13 mouse cellular contexts compared by ENCODE assay signal in the genomic region with DNA sequence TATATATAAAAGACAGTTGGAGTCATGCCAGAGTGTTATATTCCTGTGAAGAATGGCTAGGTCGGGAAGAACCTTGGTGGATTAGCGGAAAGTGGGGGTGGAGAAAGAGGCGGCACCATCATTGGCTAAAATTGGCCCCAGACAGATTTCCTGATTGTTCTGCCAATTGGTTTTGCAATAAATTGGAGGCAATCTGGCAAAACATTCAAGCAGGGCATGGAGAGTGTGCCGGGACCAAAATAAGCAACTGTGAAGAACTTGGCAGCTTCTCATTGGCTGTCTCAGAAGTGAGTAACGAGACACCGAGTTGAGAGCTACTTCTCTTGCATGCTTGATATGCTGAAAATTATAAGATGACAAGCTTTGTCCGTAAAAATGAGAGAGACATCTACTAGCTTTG. TPM values are rescaled to one million over a fixed set of nuclear protein-coding genes. Genes with fewer than 3 reads are reported as not detected.
DNase-seq lines count a peak whose midpoint lies in the region; ATAC-seq lines count a peak whose summit lies in the region.
"Had no signal": no experiment of that assay in that cellular context is flagged by ENCODE, and none has a peak within 500 bp of the region (broad histone marks: within the 10 kb centered on the region; RNA-seq: fewer than 3 reads in every experiment).

No protein-coding gene starts in this region.

- DNase-seq in gastrocnemius, postnatal 25 days, result peak; percentile 11
- no peak for DNase-seq in gastrocnemius, postnatal 10 days
- DNase-seq in adipocyte (ENCODE audit: low spot score), result peak; percentile 70
- DNase-seq in brain, adult 2 months (ENCODE audit: low read depth, low spot score), result peak; percentile 52
- DNase-seq in left cerebral cortex, postnatal 25 days (ENCODE audit: low spot score in 2 of 2), result peak; percentile 6 to 62
- DNase-seq in urinary bladder, adult 2 months (ENCODE audit: low spot score), result no peak
- no peak for DNase-seq in midbrain, embryonic 11.5 days (ENCODE audit: low spot score, missing footprints)
- DNase-seq: heart, postnatal 36 days; spleen, adult 18-20 months; thymus, postnatal 4 days had no signal

- H3K36me3 ChIP-seq in midbrain, embryonic 11.5 days (ENCODE audit: control insufficient read depth, insufficient read depth, low read length), result no peaks in the 10 kb centered on the region
- H3K36me3 ChIP-seq: limb, embryonic 13.5 days had no signal

- no peak overlapping the region for H3K4me3 ChIP-seq in midbrain, embryonic 11.5 days (ENCODE audit: low read depth, low read length)
- H3K4me3 ChIP-seq: limb, embryonic 13.5 days had no signal

- no peak for ATAC-seq in midbrain, embryonic 11.5 days (ENCODE audit: low FRiP score)
- ATAC-seq: activated CD4-positive, CD25-positive, alpha-beta regulatory T cell, adult 4 months had no signal

- H3K4me1 ChIP-seq in midbrain, embryonic 11.5 days (ENCODE audit: control insufficient read depth, insufficient read depth, low read length), result peaks cover 5% of the 10 kb centered on the region

- WGBS in midbrain, embryonic 11.5 days, result 89% methylated on average over 7 of the region's 7 CpGs

- no peak overlapping the region for H3K27ac ChIP-seq in midbrain, embryonic 11.5 days (ENCODE audit: low read depth, low read length)
- H3K27ac ChIP-seq: limb, embryonic 13.5 days had no signal

- H3K27me3 ChIP-seq in midbrain, embryonic 11.5 days (ENCODE audit: control insufficient read depth, insufficient read depth, low read length), result no peaks in the 10 kb centered on the region

- intact Hi-C loops in left cerebral cortex, postnatal 25 days (cut with DNase I), result no loop called here

- H3K4me2 ChIP-seq in midbrain, embryonic 11.5 days, result no peak overlapping the region
- H3K4me2 ChIP-seq: limb, embryonic 13.5 days had no signal

- no peaks in the 10 kb centered on the region for H3K9me3 ChIP-seq in midbrain, embryonic 11.5 days (ENCODE audit: control insufficient read depth, low read length)
- H3K9me3 ChIP-seq: limb, embryonic 13.5 days had no signal

- no peak overlapping the region for H3K9ac ChIP-seq in midbrain, embryonic 11.5 days (ENCODE audit: low read length)
- H3K9ac ChIP-seq: limb, embryonic 13.5 days had no signal

RNA-seq across cellular contexts. Expression of gene Sox9, which starts 49.6 kb away (rescaled TPM):
- 1 to 10 TPM; 1.4 to 2.3 TPM for total RNA-seq in gastrocnemius, postnatal 25 days (2021)
- 1 to 10 TPM; 2.1 to 2.7 TPM for total RNA-seq in gastrocnemius, postnatal 10 days (2021)
- 10 to 100 TPM; 25.7 to 25.9 TPM for total RNA-seq in left cerebral cortex, postnatal 25 days (2021)
- 0.96 and 1.1 TPM in 2 replicates for polyA plus RNA-seq in urinary bladder, adult 2 months (2012; rRNA removed)
- 106 and 107 TPM in 2 replicates for polyA plus RNA-seq in midbrain, embryonic 11.5 days (2014; fragmentation: Nextera tagmentation; extraction: Ambion mirVana)
- total RNA-seq: megakaryocyte-erythroid progenitor cell, adult 5-6 weeks had no signal
- polyA plus RNA-seq: activated CD4-positive, CD25-positive, alpha-beta regulatory T cell, adult 4 months had no signal

Comparison
In these comparisons a context has a peak if more than half of its experiments do, and no peak if none do; other contexts are left out.
1. DNase-seq: peak in gastrocnemius, postnatal 25 days (single experiment), adipocyte (single experiment), brain, adult 2 months (single experiment) and left cerebral cortex, postnatal 25 days (2 of 2); none in gastrocnemius, postnatal 10 days (single experiment), urinary bladder, adult 2 months (single experiment) and midbrain, embryonic 11.5 days (single experiment).
2. RNA of gene Sox9, which starts 49.6 kb away (total RNA-seq): 25.7 to 25.9 TPM in left cerebral cortex, postnatal 25 days; 2.1 to 2.7 TPM in gastrocnemius, postnatal 10 days and 1.4 to 2.3 TPM in gastrocnemius, postnatal 25 days; every median in the first group is over 4 times any median in the second.